Mouse (Mus musculus) bone marrow, adult 2 months (tissue): ENCODE data around the gene Slc6a17.
A peak's percentile ranks its signal among the peaks of the same experiment; 100 is the strongest.

Source experiments
- CTCF ChIP-seq: fragments of 200-500 bp; IDR thresholded peaks from 2 replicates; pipeline ENCODE4 v1.5.1; 2011; ENCODE audit warnings: low read length, control low read depth; ENCODE audit not compliant: control insufficient read depth, insufficient read depth
- POLR2A ChIP-seq: fragments of 200-500 bp; IDR thresholded peaks from 2 replicates; pipeline ENCODE4 v1.6.1; 2011; ENCODE audit warnings: low read depth, mild to moderate bottlenecking, control low read depth, low read length, borderline replicate concordance; ENCODE audit not compliant: control insufficient read depth

DNA sequence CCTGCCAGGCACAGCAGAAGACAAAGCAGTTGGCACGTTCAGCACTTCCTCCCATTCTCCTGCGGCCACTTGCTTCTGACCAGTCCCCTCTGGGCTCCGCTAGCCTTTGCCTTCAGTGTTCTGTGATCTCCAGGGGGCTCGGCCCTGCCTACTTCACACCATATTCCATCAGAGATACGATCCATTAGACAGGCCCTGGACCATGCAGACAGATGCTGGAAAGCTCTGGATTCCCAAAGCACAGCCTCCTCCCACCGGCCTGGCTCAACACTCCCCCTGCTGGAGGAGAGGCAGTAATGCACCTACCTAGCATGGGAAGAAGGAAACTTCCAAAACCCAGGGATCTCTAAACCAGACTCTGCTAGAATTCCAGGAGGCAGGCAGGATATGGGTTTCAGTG, 45.6 kb downstream of the Slc6a17 start:
- no peak for TF ChIP-seq POLR2A
- peak; percentile 92 for TF ChIP-seq CTCF
